Mouse (Mus musculus) lung, embryonic 14.5 days (tissue): Measurements from ENCODE around the gene Ifitm6. TPM values are rescaled to one million over a fixed set of nuclear protein-coding genes. Genes with fewer than 3 reads are reported as not detected.

Experiments
- ATAC-seq: fragments of 200-750 bp; cut with Nextera tagmentation; 2 replicates; pipeline ENCODE4 v1.8.0; 2017; ENCODE audit warnings: mild to moderate bottlenecking, moderate TSS enrichment, moderate library complexity; ENCODE audit not compliant: insufficient read depth
- DNase-seq: peaks from one replicate; pipeline ENCODE4 v3.0.0-alpha.2; 2015
- H3K27ac ChIP-seq: fragments of 300-500 bp; sonication (generic); 2 replicates; pipeline ENCODE4 v1.5.1; 2014; ENCODE audit warnings: low read depth, mild to moderate bottlenecking, moderate library complexity
- H3K27me3 ChIP-seq: fragments of 300-500 bp; sonication (generic); 2 replicates; pipeline ENCODE4 v1.6.1; 2014; ENCODE audit warnings: low read length, control low read depth; ENCODE audit not compliant: insufficient read depth
- H3K36me3 ChIP-seq: fragments of 300-500 bp; sonication (generic); 2 replicates; pipeline ENCODE4 v1.6.1; 2014; ENCODE audit warnings: control low read depth; ENCODE audit not compliant: insufficient read depth
- H3K4me1 ChIP-seq: fragments of 300-500 bp; sonication (generic); 2 replicates; pipeline ENCODE4 v1.6.1; 2014; ENCODE audit warnings: antibody characterized with exemption, control low read depth; ENCODE audit not compliant: insufficient read depth
- H3K4me2 ChIP-seq: fragments of 300-500 bp; sonication (generic); 2 replicates; pipeline ENCODE4 v1.6.1; 2014; ENCODE audit warnings: mild to moderate bottlenecking
- H3K4me3 ChIP-seq: fragments of 300-500 bp; sonication (generic); 2 replicates; pipeline ENCODE4 v1.5.1; 2014; ENCODE audit warnings: low read depth, low read length
- H3K9ac ChIP-seq: fragments of 300-500 bp; sonication (generic); 2 replicates; pipeline ENCODE4 v1.6.1; 2014
- H3K9me3 ChIP-seq: fragments of 300-500 bp; sonication (generic); 2 replicates; pipeline ENCODE4 v1.6.1; 2016; ENCODE audit warnings: low read depth, low read length, control low read depth
- CTCF ChIP-seq: IDR thresholded peaks from 2 replicates; pipeline ENCODE4 v1.5.1; 2016; ENCODE audit warnings: antibody characterized with exemption, low read depth
- WGBS: fragments of 180-500 bp; shearing (Covaris S2); extraction: QIAGEN DNeasy Blood & Tissue Kit; methylation state at CpG from one replicate; pipeline ENCODE4 v1.1.7; 2014; 5-methylcytosine and 5-hydroxymethylcytosine counted together
- polyA plus RNA-seq: library from polyadenylated mRNA; unstranded; fragments of >200 nt; fragmentation: Nextera tagmentation; extraction: Ambion mirVana; gene quantifications from 2 replicates; pipeline ENCODE4 v1.2.1, GENCODE M21; 2014

Ifitm6 gene
- polyA plus RNA-seq, 1 experiment from 2014 or later, result 0.49 TPM

DNA sequence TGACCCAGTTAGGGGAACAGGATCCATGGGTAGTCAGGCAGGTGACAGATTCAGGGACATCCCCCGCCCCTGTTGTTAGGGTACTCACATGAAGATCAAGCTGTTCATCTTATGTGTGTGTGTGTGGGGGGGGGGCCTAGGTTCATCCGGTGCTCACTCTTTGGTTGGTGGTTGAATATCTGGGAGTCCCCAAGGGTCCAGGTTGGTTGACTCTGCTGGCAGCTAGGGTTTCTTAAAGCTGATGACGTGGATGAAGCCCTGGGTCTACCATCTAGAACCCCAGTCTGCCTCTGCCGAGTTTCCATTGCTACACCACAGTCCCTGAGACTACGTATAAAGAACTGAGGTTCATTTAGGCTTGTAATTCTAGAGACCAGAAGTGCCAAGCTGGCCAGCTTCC lies 1.3 kb upstream of the Ifitm6 start:
- 91% methylated on average over 5 of the region's 5 CpGs for WGBS
- no peak for ATAC-seq
- Histone ChIP-seq H3K4me2 (no peak overlapping the region), H3K4me1 (no peaks in the 10 kb centered on the region), H3K4me3 (no peak overlapping the region), H3K9me3 (no peaks in the 10 kb centered on the region), H3K27ac (no peak overlapping the region), H3K9ac (no peak overlapping the region), H3K27me3 (no peaks in the 10 kb centered on the region), H3K36me3 (no peaks in the 10 kb centered on the region)
- TF ChIP-seq CTCF, result no peak
- no peak for DNase-seq

DNA sequence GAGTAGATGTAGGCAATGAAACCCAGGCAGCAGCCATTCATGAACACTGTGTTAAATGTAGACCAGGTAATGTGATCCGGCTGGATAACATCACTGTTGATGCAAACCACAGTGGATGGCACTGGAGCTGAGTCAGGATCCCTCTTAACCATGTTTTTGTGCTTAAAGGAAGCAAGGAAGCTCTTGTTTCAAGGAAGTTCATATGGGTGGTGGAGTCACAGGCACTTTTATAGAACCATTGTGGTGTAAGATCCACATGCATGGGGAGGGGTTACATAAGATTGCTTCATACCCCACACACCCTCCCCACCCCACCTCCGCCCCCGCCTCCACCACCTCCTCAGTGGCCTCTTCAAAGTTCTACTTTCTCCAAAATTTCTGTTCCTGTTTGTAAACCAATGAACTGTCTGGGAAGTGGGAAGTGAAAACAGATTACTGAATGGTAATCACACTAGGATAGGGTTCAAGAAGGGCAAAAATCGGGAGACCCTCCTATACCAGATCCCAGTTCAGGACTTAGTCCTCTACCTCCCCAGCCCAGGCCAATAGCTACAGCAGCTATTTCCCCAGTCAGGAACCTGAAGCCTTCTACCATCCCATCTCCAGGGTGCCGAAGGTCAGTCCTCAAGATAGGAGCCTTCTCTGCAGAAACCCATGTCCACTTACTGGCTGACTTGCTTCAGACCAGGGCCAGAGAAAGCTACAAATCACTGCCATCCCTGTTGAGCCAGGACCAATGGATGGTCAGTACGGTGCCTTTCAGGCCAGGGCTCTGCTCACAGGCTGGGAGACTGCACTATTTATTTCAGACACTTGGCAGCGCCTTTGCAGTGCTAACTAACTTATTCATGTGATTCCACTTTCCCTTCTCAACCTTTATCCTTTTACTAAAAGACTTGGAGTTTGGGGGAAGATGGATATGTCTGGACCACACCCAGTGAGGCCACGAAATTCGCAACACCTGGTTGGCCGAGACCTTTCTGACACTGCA lies 722 bp downstream of the Ifitm6 start:
- DNase-seq (no peak), ATAC-seq (no peak)
- Histone ChIP-seq H3K27me3 (no peaks in the 10 kb centered on the region), H3K4me2 (no peak overlapping the region), H3K4me3 (no peak overlapping the region), H3K27ac (no peak overlapping the region), H3K9ac (no peak overlapping the region), H3K4me1 (no peaks in the 10 kb centered on the region), H3K36me3 (no peaks in the 10 kb centered on the region), H3K9me3 (no peaks in the 10 kb centered on the region)
- no peak for TF ChIP-seq CTCF
- WGBS, result 81% methylated on average over 10 of the region's 10 CpGs

DNA sequence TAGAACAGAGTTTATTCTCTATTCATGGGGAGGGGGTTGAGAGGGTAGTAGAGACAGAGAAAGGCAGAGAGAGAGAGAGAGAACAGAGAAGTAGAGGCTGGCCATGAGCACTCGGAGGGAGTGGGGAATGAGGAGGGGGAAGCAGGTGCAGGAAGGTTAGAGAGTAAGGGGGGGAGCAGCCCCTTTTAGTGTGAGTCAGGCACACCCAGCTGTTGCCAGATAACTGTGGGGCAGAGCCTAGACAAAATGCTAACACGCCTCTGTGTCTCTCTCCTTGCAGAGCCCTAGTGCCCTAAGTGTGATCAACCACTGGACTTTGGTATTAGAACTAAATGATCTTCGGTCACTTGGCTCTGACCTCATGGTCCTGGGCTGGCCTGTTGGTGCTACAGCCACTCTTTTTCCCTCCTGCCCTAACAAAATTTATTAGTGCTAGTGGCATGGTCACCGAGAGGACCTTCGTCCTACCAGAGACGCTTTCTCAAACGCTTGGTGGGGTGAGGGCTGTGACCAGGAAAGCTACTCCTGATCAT lies 6.4 kb downstream of the Ifitm6 start:
- no peak for ATAC-seq
- peaks cover 11% of the 10 kb centered on the region; the same call in 1 of the 2 replicates for H3K4me1 ChIP-seq
- no peak for TF ChIP-seq CTCF
- WGBS, result 91% methylated on average over 7 of the region's 7 CpGs
- no peaks in the 10 kb centered on the region for H3K36me3 ChIP-seq
- no peak overlapping the region for H3K9ac ChIP-seq
- no peaks in the 10 kb centered on the region for H3K9me3 ChIP-seq
- H3K27ac ChIP-seq, result peak overlapping the region; percentile 4; the same call in 1 of the 2 replicates
- H3K27me3 ChIP-seq, result no peaks in the 10 kb centered on the region
- H3K4me2 ChIP-seq, result no peak overlapping the region
- H3K4me3 ChIP-seq, result no peak overlapping the region
- no peak for DNase-seq

DNA sequence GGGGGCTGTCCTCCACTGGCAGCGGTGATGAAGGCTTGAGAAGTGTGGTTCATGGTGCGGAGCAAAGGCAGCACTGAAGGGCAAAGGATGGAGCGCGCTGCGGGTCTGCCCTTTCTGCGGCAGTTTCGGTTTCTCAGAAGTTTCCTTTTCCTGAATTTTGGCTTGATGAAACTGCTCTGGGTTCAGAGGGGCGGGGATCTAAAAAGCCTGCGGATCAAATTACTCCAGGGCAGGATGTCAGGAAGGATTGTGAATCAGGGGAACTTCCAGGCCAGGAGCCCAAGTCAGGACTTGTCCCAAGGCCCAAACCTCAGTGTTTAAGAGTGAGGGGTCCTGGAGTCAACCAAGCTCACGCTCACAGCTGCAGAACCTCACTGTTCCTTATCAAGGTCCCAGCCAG lies 7.1 kb downstream of the Ifitm6 start, which contains the start of gene Ifitm3:
Gene Ifitm3 (minus strand): TSS at position 178 of the 400 bp plus-strand sequence.
- Histone ChIP-seq H3K27ac (peak within 1 kb of the TSS; percentile 4; the same call in 1 of the 2 replicates), H3K4me2 (peak within 1 kb of the TSS; percentile 69), H3K4me3 (peak within 1 kb of the TSS; percentile 47), H3K9ac (peak within 1 kb of the TSS; percentile 59), H3K36me3 (no peaks in the 10 kb centered on the region), H3K4me1 (peaks cover 11% of the 10 kb centered on the region; the same call in 1 of the 2 replicates), H3K27me3 (no peaks in the 10 kb centered on the region), H3K9me3 (no peaks in the 10 kb centered on the region)
- ATAC-seq, result peak; percentile 47; the same call in 1 of the 2 replicates
- 2% methylated on average over 10 of the region's 10 CpGs for WGBS
- peak; percentile 86 for DNase-seq
- TF ChIP-seq CTCF, result no peak

DNA sequence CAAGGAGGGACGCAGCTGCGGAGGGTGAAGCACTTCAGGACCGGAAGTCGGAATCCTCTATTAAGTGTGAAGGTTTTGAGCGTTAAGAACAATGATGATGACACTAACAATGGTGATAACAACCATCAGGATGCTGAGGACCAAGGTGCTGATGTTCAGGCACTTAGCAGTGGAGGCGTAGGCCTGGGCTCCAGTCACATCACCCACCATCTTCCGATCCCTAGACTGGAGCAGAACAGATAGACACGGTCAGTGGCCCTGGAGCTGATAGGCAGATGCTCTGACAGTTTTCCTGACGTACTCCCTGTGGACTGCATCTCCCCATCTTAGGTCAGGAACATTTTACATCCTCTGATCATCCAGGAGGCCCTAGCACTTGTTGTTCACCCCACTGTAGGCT lies 8.1 kb downstream of the Ifitm6 start:
- peaks cover 11% of the 10 kb centered on the region; the same call in 1 of the 2 replicates for H3K4me1 ChIP-seq
- H3K27me3 ChIP-seq, result no peaks in the 10 kb centered on the region
- TF ChIP-seq CTCF, result no peak
- peak overlapping the region; percentile 47 for H3K4me3 ChIP-seq
- H3K9ac ChIP-seq, result peak overlapping the region; percentile 59
- H3K36me3 ChIP-seq, result no peaks in the 10 kb centered on the region
- ATAC-seq, result no peak
- peak overlapping the region; percentile 69 for H3K4me2 ChIP-seq
- H3K27ac ChIP-seq, result no peak overlapping the region
- no peak for DNase-seq
- WGBS, result 74% methylated on average over 9 of the region's 9 CpGs
- H3K9me3 ChIP-seq, result no peaks in the 10 kb centered on the region

DNA sequence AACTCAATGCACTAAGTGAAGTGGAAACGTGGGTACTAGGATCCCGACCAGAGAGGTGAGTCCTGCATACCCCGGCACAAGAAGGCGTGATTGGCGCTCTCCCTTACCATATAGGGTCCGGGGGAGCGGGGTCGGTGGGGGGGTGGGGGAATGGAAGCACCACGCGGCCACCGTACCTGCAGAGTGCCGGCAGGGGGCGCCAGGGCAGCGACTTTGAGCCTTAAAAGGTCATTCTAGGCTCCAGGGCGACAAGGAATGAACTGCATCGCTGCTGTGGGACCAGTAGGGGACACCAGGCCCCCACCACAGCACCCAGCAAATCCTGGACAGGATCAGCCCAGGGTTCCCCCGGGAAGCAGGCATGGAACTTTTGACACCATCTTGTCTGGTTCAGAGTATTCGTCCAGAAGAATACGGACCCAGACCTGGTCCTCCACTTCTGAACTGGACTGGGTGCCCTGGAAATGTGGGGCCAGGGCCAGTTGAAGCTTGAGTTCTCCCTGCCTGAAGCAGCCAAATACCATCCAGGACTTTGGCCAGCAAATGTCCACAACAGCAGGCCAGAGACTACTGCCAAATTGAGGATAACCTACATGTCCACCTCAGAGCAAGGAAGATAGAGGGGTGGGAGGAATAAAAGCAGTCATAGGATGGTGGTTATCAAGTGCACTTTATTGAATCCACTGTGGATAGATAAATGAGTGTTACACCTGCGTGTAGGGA lies 8.6 kb downstream of the Ifitm6 start:
- Histone ChIP-seq H3K27me3 (no peaks in the 10 kb centered on the region), H3K4me3 (peak overlapping the region; percentile 7; the same call in 1 of the 2 replicates)
- ATAC-seq, result peak; percentile 85

More for the DNA sequence above, 8.6 kb downstream of the Ifitm6 start:
- Histone ChIP-seq H3K36me3 (no peaks in the 10 kb centered on the region), H3K9ac (no peak overlapping the region), H3K9me3 (no peaks in the 10 kb centered on the region), H3K4me1 (peaks cover 11% of the 10 kb centered on the region; the same call in 1 of the 2 replicates), H3K27ac (no peak overlapping the region), H3K4me2 (peak overlapping the region; percentile 69)
- peak; percentile 94 for TF ChIP-seq CTCF
- 7% methylated on average over 20 of the region's 20 CpGs for WGBS
- DNase-seq, result peak; percentile 94
